Mouse (Mus musculus) bone marrow macrophage, adult 2 months (primary cell): ENCODE data around the gene Wdfy4.

Experiments
- CTCF ChIP-seq: IDR thresholded peaks from 2 replicates; pipeline ENCODE4 v1.5.1; 2012; ENCODE audit warnings: low read depth, mild to moderate bottlenecking, low read length, moderate library complexity
- POLR2A ChIP-seq: IDR thresholded peaks from 2 replicates; pipeline ENCODE4 v1.6.1; 2012; ENCODE audit warnings: mild to moderate bottlenecking, low read depth, low read length, borderline replicate concordance

- TF ChIP-seq POLR2A = no peak
- no peak for TF ChIP-seq CTCF
Observed at GRCm38 (mm10) chr14:33212271-33212957, 27.1 kb upstream of the Wdfy4 start.
